Mouse (Mus musculus) forebrain, embryonic 12.5 days (tissue): ENCODE results near the gene Natd1. TPM values are rescaled to one million over a fixed set of nuclear protein-coding genes. Genes with fewer than 3 reads are reported as not detected.
"Not testable (repeated sequence)": the region's sequence is repeated elsewhere in the genome, so short reads cannot be mapped to it uniquely, and the experiment has no call there.

Source experiments
- ATAC-seq: fragments of 200-750 bp; cut with Nextera tagmentation; 2 replicates; pipeline ENCODE4 v1.8.0; 2017; ENCODE audit warnings: moderate TSS enrichment; ENCODE audit not compliant: low FRiP score
- H3K27ac ChIP-seq: fragments of 300-500 bp; sonication (generic); 2 replicates; pipeline ENCODE4 v1.5.1; 2016; ENCODE audit warnings: mild to moderate bottlenecking
- H3K27me3 ChIP-seq: fragments of 300-500 bp; sonication (generic); 2 replicates; pipeline ENCODE4 v1.6.1; 2016; ENCODE audit warnings: mild to moderate bottlenecking
- H3K36me3 ChIP-seq: fragments of 300-500 bp; sonication (generic); replicated peaks from 2 replicates; pipeline ENCODE4 v1.6.1; 2016; ENCODE audit warnings: mild to moderate bottlenecking
- H3K4me1 ChIP-seq: fragments of 300-500 bp; sonication (generic); 2 replicates; pipeline ENCODE4 v1.6.1; 2016
- H3K4me2 ChIP-seq: fragments of 300-500 bp; sonication (generic); 2 replicates; pipeline ENCODE4 v1.6.1; 2016; ENCODE audit warnings: mild to moderate bottlenecking, moderate library complexity
- H3K4me3 ChIP-seq: fragments of 300-500 bp; sonication (generic); replicated peaks from 2 replicates; pipeline ENCODE4 v1.5.1; 2016; ENCODE audit warnings: mild to moderate bottlenecking
- H3K9ac ChIP-seq: fragments of 300-500 bp; sonication (generic); 2 replicates; pipeline ENCODE4 v1.6.1; 2016; ENCODE audit warnings: mild to moderate bottlenecking
- H3K9me3 ChIP-seq: fragments of 300-500 bp; sonication (generic); 2 replicates; pipeline ENCODE4 v1.6.1; 2016
- WGBS: fragments of 180-500 bp; shearing (Covaris S2); methylation state at CpG from one replicate; pipeline ENCODE4 v1.1.7; 2016; 5-methylcytosine and 5-hydroxymethylcytosine counted together
- polyA plus RNA-seq: library from polyadenylated mRNA; unstranded; fragments of >200 nt; fragmentation: Nextera tagmentation; extraction: Ambion mirVana; gene quantifications from 2 replicates; pipeline ENCODE4 v1.2.1, GENCODE M21; 2016

Gene Natd1
- polyA plus RNA-seq, 1 experiment from 2014 or later: 24.1 TPM

GRCm38 (mm10) chr11:60905407-60906120, 9.0 kb downstream of the Natd1 start:
- Histone ChIP-seq H3K4me1 (no peaks in the 10 kb centered on the region; the same call in 1 of the 2 replicates), H3K27ac (no peak overlapping the region), H3K4me3 (no peak overlapping the region), H3K4me2 (no peak overlapping the region), H3K9ac (no peak overlapping the region), H3K27me3 (no peaks in the 10 kb centered on the region), H3K9me3 (no peaks in the 10 kb centered on the region), H3K36me3 (peaks cover 38% of the 10 kb centered on the region)
- 90% methylated on average over 10 of the region's 10 CpGs for WGBS
- ATAC-seq: no peak

- no peak overlapping the region for H3K27ac ChIP-seq
- H3K4me2 ChIP-seq: no peak overlapping the region
- no peak for ATAC-seq
- no peak overlapping the region for H3K9ac ChIP-seq
- no peak overlapping the region for H3K4me3 ChIP-seq
- H3K9me3 ChIP-seq: no peaks in the 10 kb centered on the region
- no peaks in the 10 kb centered on the region for H3K4me1 ChIP-seq
- WGBS: 84% methylated on average over 6 of the region's 6 CpGs
- H3K27me3 ChIP-seq: no peaks in the 10 kb centered on the region
- peaks cover 38% of the 10 kb centered on the region for H3K36me3 ChIP-seq
Observed at GRCm38 (mm10) chr11:60903661-60904061, 10.9 kb downstream of the Natd1 start.

GRCm38 (mm10) chr11:60902486-60902885, 12.1 kb downstream of the Natd1 start:
- Histone ChIP-seq H3K27me3 (no peaks in the 10 kb centered on the region), H3K27ac (no peak overlapping the region), H3K9me3 (no peaks in the 10 kb centered on the region), H3K4me1 (no peaks in the 10 kb centered on the region), H3K4me2 (no peak overlapping the region), H3K36me3 (peaks cover 38% of the 10 kb centered on the region), H3K4me3 (no peak overlapping the region), H3K9ac (no peak overlapping the region)
- WGBS: 80% methylated on average over 4 of the region's 4 CpGs
- ATAC-seq: no peak

- Histone ChIP-seq H3K4me3 (no peak overlapping the region), H3K9ac (peak overlapping the region; percentile 17; the same call in 1 of the 2 replicates), H3K36me3 (peaks cover 38% of the 10 kb centered on the region), H3K9me3 (no peaks in the 10 kb centered on the region), H3K4me2 (no peak overlapping the region), H3K27ac (no peak overlapping the region), H3K27me3 (no peaks in the 10 kb centered on the region), H3K4me1 (no peaks in the 10 kb centered on the region)
- 88% methylated on average over 7 of the region's 7 CpGs for WGBS
- no peak for ATAC-seq
Observed at GRCm38 (mm10) chr11:60902001-60902400, 12.5 kb downstream of the Natd1 start.

- Histone ChIP-seq H3K36me3 (no peaks in the 10 kb centered on the region), H3K4me1 (peaks cover 7% of the 10 kb centered on the region; the same call in 1 of the 2 replicates), H3K9ac (no peak overlapping the region), H3K27me3 (no peaks in the 10 kb centered on the region), H3K4me3 (no peak overlapping the region), H3K9me3 (no peaks in the 10 kb centered on the region), H3K27ac (no peak overlapping the region), H3K4me2 (no peak overlapping the region)
- ATAC-seq: no peak
- WGBS: 14% methylated on average over 4 of the region's 4 CpGs
Observed at GRCm38 (mm10) chr11:60895915-60896314, 18.6 kb downstream of the Natd1 start.

GRCm38 (mm10) chr11:60890744-60891143, 23.8 kb downstream of the Natd1 start:
- Histone ChIP-seq H3K4me2 (no peak overlapping the region), H3K36me3 (no peaks in the 10 kb centered on the region), H3K9ac (no peak overlapping the region), H3K4me3 (no peak overlapping the region), H3K4me1 (peaks cover 3% of the 10 kb centered on the region; the same call in 1 of the 2 replicates), H3K27ac (no peak overlapping the region), H3K27me3 (no peaks in the 10 kb centered on the region), H3K9me3 (no peaks in the 10 kb centered on the region)
- 71% methylated on average over 3 of the region's 3 CpGs for WGBS
- no peak for ATAC-seq

GRCm38 (mm10) chr11:60890286-60890685, 24.3 kb downstream of the Natd1 start:
- Histone ChIP-seq H3K4me3 (no peak overlapping the region), H3K27ac (no peak overlapping the region), H3K9ac (no peak overlapping the region), H3K27me3 (no peaks in the 10 kb centered on the region), H3K36me3 (no peaks in the 10 kb centered on the region), H3K4me2 (no peak overlapping the region), H3K4me1 (no peaks in the 10 kb centered on the region), H3K9me3 (no peaks in the 10 kb centered on the region)
- WGBS: 70% methylated on average over 6 of the region's 6 CpGs
- no peak for ATAC-seq

- H3K4me3 ChIP-seq: no peak overlapping the region
- 59% methylated on average over 2 of the region's 2 CpGs for WGBS
- ATAC-seq: no peak
- H3K4me2 ChIP-seq: no peak overlapping the region
- no peaks in the 10 kb centered on the region for H3K36me3 ChIP-seq
- H3K27me3 ChIP-seq: no peaks in the 10 kb centered on the region
- no peak overlapping the region for H3K9ac ChIP-seq
- H3K27ac ChIP-seq: no peak overlapping the region
- no peaks in the 10 kb centered on the region for H3K9me3 ChIP-seq
- H3K4me1 ChIP-seq: no peaks in the 10 kb centered on the region
Observed at GRCm38 (mm10) chr11:60889861-60890260, 24.7 kb downstream of the Natd1 start.

GRCm38 (mm10) chr11:60886986-60887385, 27.6 kb downstream of the Natd1 start:
- not testable (repeated sequence) for H3K9me3 ChIP-seq, H3K4me3 ChIP-seq, ATAC-seq, H3K27me3 ChIP-seq, H3K4me1 ChIP-seq, H3K9ac ChIP-seq, H3K4me2 ChIP-seq, H3K36me3 ChIP-seq, H3K27ac ChIP-seq
- WGBS: 84% methylated on average over 3 of the region's 3 CpGs

GRCm38 (mm10) chr11:60882386-60882785, 32.2 kb downstream of the Natd1 start:
- Histone ChIP-seq H3K9me3 (no peaks in the 10 kb centered on the region), H3K27ac (no peak overlapping the region), H3K27me3 (no peaks in the 10 kb centered on the region), H3K36me3 (no peaks in the 10 kb centered on the region), H3K9ac (no peak overlapping the region), H3K4me2 (no peak overlapping the region), H3K4me3 (no peak overlapping the region), H3K4me1 (peaks cover 11% of the 10 kb centered on the region)
- ATAC-seq: no peak
- 81% methylated on average over 3 of the region's 3 CpGs for WGBS

GRCm38 (mm10) chr11:60880559-60880958, 34.0 kb downstream of the Natd1 start:
- Histone ChIP-seq H3K4me2 (no peak overlapping the region), H3K4me1 (peaks cover 27% of the 10 kb centered on the region), H3K27me3 (no peaks in the 10 kb centered on the region), H3K9me3 (no peaks in the 10 kb centered on the region), H3K9ac (no peak overlapping the region), H3K36me3 (no peaks in the 10 kb centered on the region), H3K27ac (no peak overlapping the region), H3K4me3 (no peak overlapping the region)
- no peak for ATAC-seq
- 94% methylated on average over 4 of the region's 4 CpGs for WGBS

- no peak for ATAC-seq
- 3% methylated on average over 11 of the region's 11 CpGs for WGBS
Observed at GRCm38 (mm10) chr11:60879423-60879822, 35.1 kb downstream of the Natd1 start.

GRCm38 (mm10) chr11:60878675-60879294, 35.8 kb downstream of the Natd1 start, which contains the start of gene Tmem11:
Tmem11 (minus strand) TSS chr11:60879272.
- Histone ChIP-seq H3K4me3 (peak within 1 kb of the TSS; percentile 100), H3K27me3 (no peaks in the 10 kb centered on the region), H3K4me1 (peaks cover 40% of the 10 kb centered on the region), H3K4me2 (peak within 1 kb of the TSS; percentile 73), H3K9me3 (no peaks in the 10 kb centered on the region), H3K36me3 (peaks cover 14% of the 10 kb centered on the region; the same call in 1 of the 2 replicates), H3K9ac (peak within 1 kb of the TSS; percentile 90), H3K27ac (peak within 1 kb of the TSS; percentile 95)
- WGBS: under 1% methylated on average over 62 of the region's 62 CpGs
- ATAC-seq: peak; percentile 99

More at GRCm38 (mm10) chr11:60879423-60879822, 35.1 kb downstream of the Natd1 start:
- H3K27ac ChIP-seq: peak overlapping the region; percentile 95
- H3K4me1 ChIP-seq: peaks cover 35% of the 10 kb centered on the region
- H3K36me3 ChIP-seq: peaks cover 9% of the 10 kb centered on the region; the same call in 1 of the 2 replicates
- H3K27me3 ChIP-seq: no peaks in the 10 kb centered on the region
- H3K4me3 ChIP-seq: peak overlapping the region; percentile 100
- H3K9ac ChIP-seq: peak overlapping the region; percentile 90
- peak overlapping the region; percentile 73 for H3K4me2 ChIP-seq
- no peaks in the 10 kb centered on the region for H3K9me3 ChIP-seq
